Mouse (Mus musculus): ENCODE results near the gene Ldhal6b.

Gene Ldhal6b

GRCm38 (mm10) chr17:5410336-5410735 lies 8.2 kb downstream of the Ldhal6b start:
- no peak for DNase-seq (ENCODE audit: extremely low spot score)

- DNase-seq (ENCODE audit: extremely low spot score), result no peak
Measured at GRCm38 (mm10) chr17:5407030-5407429, 11.5 kb downstream of the Ldhal6b start.

GRCm38 (mm10) chr17:5406566-5406965 lies 12.0 kb downstream of the Ldhal6b start:
- DNase-seq (ENCODE audit: extremely low spot score), result no peak

- no peak for DNase-seq (ENCODE audit: extremely low spot score)
Measured at GRCm38 (mm10) chr17:5403885-5404284, 14.7 kb downstream of the Ldhal6b start.

- DNase-seq (ENCODE audit: extremely low spot score), result peak; percentile 82
Measured at GRCm38 (mm10) chr17:5402624-5403023, 15.9 kb downstream of the Ldhal6b start.

- peak; percentile 80 for DNase-seq (ENCODE audit: extremely low spot score)
Measured at GRCm38 (mm10) chr17:5402069-5402468, 16.5 kb downstream of the Ldhal6b start.

- DNase-seq (ENCODE audit: extremely low spot score), result no peak
Measured at GRCm38 (mm10) chr17:5401288-5401687, 17.3 kb downstream of the Ldhal6b start.

GRCm38 (mm10) chr17:5400435-5401090 lies 18.0 kb downstream of the Ldhal6b start:
- DNase-seq (ENCODE audit: extremely low spot score), result no peak

GRCm38 (mm10) chr17:5397148-5398007 lies 21.2 kb downstream of the Ldhal6b start:
- peak; percentile 86 for DNase-seq (ENCODE audit: extremely low spot score)

GRCm38 (mm10) chr17:5396213-5396612 lies 22.4 kb downstream of the Ldhal6b start:
- DNase-seq (ENCODE audit: extremely low spot score), result no peak

GRCm38 (mm10) chr17:5395454-5396205 lies 22.9 kb downstream of the Ldhal6b start:
- DNase-seq (ENCODE audit: extremely low spot score), result no peak

GRCm38 (mm10) chr17:5390682-5391081 lies 27.9 kb downstream of the Ldhal6b start:
- no peak for DNase-seq (ENCODE audit: extremely low spot score)

- no peak for DNase-seq (ENCODE audit: extremely low spot score)
Measured at GRCm38 (mm10) chr17:5388351-5388750, 30.2 kb downstream of the Ldhal6b start.

- DNase-seq (ENCODE audit: extremely low spot score), result no peak
Measured at GRCm38 (mm10) chr17:5386885-5387545, 31.6 kb downstream of the Ldhal6b start.

- no peak for DNase-seq (ENCODE audit: extremely low spot score)
Measured at GRCm38 (mm10) chr17:5385694-5386093, 32.9 kb downstream of the Ldhal6b start.

- DNase-seq (ENCODE audit: extremely low spot score), result peak; percentile 25
Measured at GRCm38 (mm10) chr17:5377930-5378310, 40.6 kb downstream of the Ldhal6b start.

- DNase-seq (ENCODE audit: extremely low spot score), result no peak
Measured at GRCm38 (mm10) chr17:5377151-5377929, 41.2 kb downstream of the Ldhal6b start.

- DNase-seq (ENCODE audit: extremely low spot score), result no peak
Measured at GRCm38 (mm10) chr17:5372951-5373350, 45.6 kb downstream of the Ldhal6b start.

GRCm38 (mm10) chr17:5371521-5371920 lies 47.0 kb downstream of the Ldhal6b start:
- DNase-seq (ENCODE audit: extremely low spot score), result no peak

GRCm38 (mm10) chr17:5371032-5371431 lies 47.5 kb downstream of the Ldhal6b start:
- DNase-seq (ENCODE audit: extremely low spot score), result no peak
